Mouse (Mus musculus): ENCODE data around the gene Iqgap2.

Gene Iqgap2

GRCm38 (mm10) chr13:95618859-95619258, 272.9 kb downstream of the Iqgap2 start:
- no peak for DNase-seq (ENCODE audit: low spot score in 2 of 2)

GRCm38 (mm10) chr13:95618309-95618712, 273.4 kb downstream of the Iqgap2 start, which contains the start of gene F2r:
TSS of gene F2r (minus strand) at chr13:95618487.
- peak; percentile 80 to 89 for DNase-seq (ENCODE audit: low spot score in 2 of 2)

GRCm38 (mm10) chr13:95617671-95618171, 274.0 kb downstream of the Iqgap2 start:
- no peak for DNase-seq (ENCODE audit: low spot score in 2 of 2)

GRCm38 (mm10) chr13:95617082-95617670, 274.5 kb downstream of the Iqgap2 start:
- DNase-seq (ENCODE audit: low spot score in 2 of 2) = no peak

- DNase-seq (ENCODE audit: low spot score in 2 of 2) = no peak
Measured at GRCm38 (mm10) chr13:95616512-95616911, 275.2 kb downstream of the Iqgap2 start.

GRCm38 (mm10) chr13:95614757-95615156, 277.0 kb downstream of the Iqgap2 start:
- DNase-seq (ENCODE audit: low spot score in 2 of 2) = no peak

- DNase-seq (ENCODE audit: low spot score in 2 of 2) = no peak
Measured at GRCm38 (mm10) chr13:95612243-95612642, 279.5 kb downstream of the Iqgap2 start.

- DNase-seq (ENCODE audit: low spot score in 2 of 2) = no peak
Measured at GRCm38 (mm10) chr13:95611752-95612151, 280.0 kb downstream of the Iqgap2 start.

- DNase-seq (ENCODE audit: low spot score in 2 of 2) = no peak
Measured at GRCm38 (mm10) chr13:95610786-95611562, 280.7 kb downstream of the Iqgap2 start.

GRCm38 (mm10) chr13:95609088-95609420, 282.7 kb downstream of the Iqgap2 start:
- DNase-seq (ENCODE audit: low spot score in 2 of 2) = no peak

GRCm38 (mm10) chr13:95608416-95609087, 283.2 kb downstream of the Iqgap2 start:
- DNase-seq (ENCODE audit: low spot score in 2 of 2) = no peak

- no peak for DNase-seq (ENCODE audit: low spot score in 2 of 2)
Measured at GRCm38 (mm10) chr13:95607019-95607418, 284.7 kb downstream of the Iqgap2 start.

- DNase-seq (ENCODE audit: low spot score in 2 of 2) = no peak
Measured at GRCm38 (mm10) chr13:95604288-95604687, 287.4 kb downstream of the Iqgap2 start.

- no peak for DNase-seq (ENCODE audit: low spot score in 2 of 2)
Measured at GRCm38 (mm10) chr13:95599833-95600359, 291.8 kb downstream of the Iqgap2 start.

GRCm38 (mm10) chr13:95598232-95598920, 293.3 kb downstream of the Iqgap2 start:
- DNase-seq (ENCODE audit: low spot score in 2 of 2) = no peak

GRCm38 (mm10) chr13:95597578-95597977, 294.1 kb downstream of the Iqgap2 start:
- DNase-seq (ENCODE audit: low spot score in 2 of 2) = no peak

GRCm38 (mm10) chr13:95596689-95597088, 295.0 kb downstream of the Iqgap2 start:
- DNase-seq (ENCODE audit: low spot score in 2 of 2) = no peak

- no peak for DNase-seq (ENCODE audit: low spot score in 2 of 2)
Measured at GRCm38 (mm10) chr13:95595921-95596320, 295.8 kb downstream of the Iqgap2 start.

- no peak for DNase-seq (ENCODE audit: low spot score in 2 of 2)
Measured at GRCm38 (mm10) chr13:95595411-95595810, 296.3 kb downstream of the Iqgap2 start.

- DNase-seq (ENCODE audit: low spot score in 2 of 2) = peak in 1 of 2 experiments; percentile 61
Measured at GRCm38 (mm10) chr13:95592860-95593259, 298.9 kb downstream of the Iqgap2 start.

GRCm38 (mm10) chr13:95591606-95592005, 300.1 kb downstream of the Iqgap2 start:
- DNase-seq (ENCODE audit: low spot score in 2 of 2) = peak in 1 of 2 experiments; percentile 48

- DNase-seq (ENCODE audit: low spot score in 2 of 2) = no peak
Measured at GRCm38 (mm10) chr13:95587628-95588027, 304.1 kb downstream of the Iqgap2 start.

Data from spleen, postnatal 4 days (tissue).